Mouse (Mus musculus) cerebellum, adult 2 months (tissue): ENCODE measurements around the gene Gm13694.

Experiments
- CTCF ChIP-seq: fragments of 200-500 bp; IDR thresholded peaks from 2 replicates; pipeline ENCODE4 v1.5.1; 2011; ENCODE audit warnings: low read depth, mild to moderate bottlenecking, control low read depth, low read length, moderate library complexity, borderline replicate concordance; ENCODE audit not compliant: insufficient read depth
- POLR2A ChIP-seq: fragments of 200-500 bp; IDR thresholded peaks from 2 replicates; pipeline ENCODE4 v1.6.1; 2011; ENCODE audit warnings: low read length, control low read depth, borderline replicate concordance; ENCODE audit not compliant: insufficient read depth

DNA sequence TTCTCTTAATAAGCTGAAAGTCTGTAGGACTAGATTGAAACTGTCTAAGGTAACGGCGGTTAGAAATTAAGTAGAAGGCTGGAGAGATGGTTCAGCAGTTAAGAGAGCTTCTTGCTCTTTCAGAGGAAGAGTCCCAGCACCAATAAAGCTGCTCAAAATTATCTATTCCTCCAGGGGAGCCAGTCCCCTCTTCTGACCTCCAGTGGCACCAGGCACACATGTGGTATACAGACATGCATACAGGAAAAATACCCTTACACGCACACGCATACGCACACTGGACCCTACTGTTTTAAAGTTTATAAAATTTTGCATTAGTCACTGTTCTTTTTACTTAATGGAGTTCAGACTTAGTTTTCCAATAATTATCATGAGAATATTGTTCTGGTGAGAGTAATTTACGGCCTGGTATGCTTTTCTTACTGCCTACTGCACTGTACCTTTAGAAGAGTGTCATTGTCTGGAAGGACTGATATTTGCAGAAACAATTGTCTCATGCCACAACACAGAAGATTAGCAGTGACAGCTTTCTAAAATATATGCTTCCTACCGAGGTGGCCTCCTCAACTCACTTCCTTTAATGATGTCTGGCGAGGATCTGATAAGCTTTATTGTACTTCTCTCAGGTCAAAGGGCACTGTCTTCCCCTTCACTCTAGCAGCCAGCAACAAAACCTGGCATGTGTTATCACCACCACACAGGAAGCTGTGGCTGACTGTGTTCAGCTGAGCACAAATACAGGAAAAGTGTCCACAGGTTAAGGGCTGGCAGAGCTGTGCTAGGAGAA is 41.0 kb downstream of the Gm13694 start:
- TF ChIP-seq POLR2A (no peak), CTCF (no peak)
